Mouse (Mus musculus) retina, adult 2 months (tissue): ENCODE results near the gene Fam104a.

ENCODE experiments used
- DNase-seq: peaks from one replicate; pipeline ENCODE4 v3.0.0-alpha.2; 2012; ENCODE audit warnings: low read depth, low spot score

Fam104a gene

GRCm38 (mm10) chr11:113632303-113632702 is 51.7 kb downstream of the Fam104a start:
- no peak for DNase-seq

DNA sequence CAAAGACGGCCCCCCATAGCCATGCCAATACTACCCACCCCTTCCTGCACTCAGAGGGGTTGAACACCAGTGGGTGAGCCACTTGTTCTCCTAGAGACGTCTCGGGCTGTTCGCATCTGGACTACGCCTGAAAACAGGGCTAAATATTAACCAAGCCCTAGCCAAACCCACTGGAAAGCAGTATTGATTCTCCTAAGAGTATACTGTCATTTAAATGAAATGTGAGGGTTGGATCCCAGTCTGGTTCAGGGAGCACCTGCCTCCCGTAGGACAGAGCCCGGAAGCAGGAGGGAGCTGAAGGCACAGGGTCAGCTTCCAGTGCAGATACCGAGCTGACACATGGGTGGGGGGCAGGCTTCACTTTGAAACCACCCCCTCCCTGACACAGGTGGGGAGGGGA is 52.1 kb downstream of the Fam104a start:
- DNase-seq: no peak

GRCm38 (mm10) chr11:113631302-113631701 is 52.7 kb downstream of the Fam104a start:
- DNase-seq: no peak

GRCm38 (mm10) chr11:113630642-113631041 is 53.3 kb downstream of the Fam104a start:
- no peak for DNase-seq

DNA sequence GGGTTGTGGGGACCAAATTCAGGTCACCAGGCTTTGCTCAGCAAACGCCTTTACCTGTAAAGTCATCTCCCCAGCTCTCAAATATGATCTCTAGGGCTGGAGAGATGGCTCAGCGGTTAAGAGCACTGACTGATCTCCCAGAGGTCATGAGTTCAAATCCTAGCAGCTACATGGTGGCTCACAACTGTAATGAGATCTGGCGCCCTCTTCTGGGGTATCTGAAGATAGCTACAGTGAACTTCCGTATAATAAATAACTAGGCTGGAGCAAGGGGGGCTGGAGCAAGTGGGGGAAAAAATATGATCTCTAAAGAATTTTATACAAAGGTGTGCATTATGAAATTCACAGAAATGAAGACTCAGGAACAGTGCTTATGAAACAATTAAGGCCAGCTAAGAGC is 56.2 kb downstream of the Fam104a start:
- no peak for DNase-seq

- DNase-seq: no peak
These were observed 58.5 kb downstream of the Fam104a start for GRCm38 (mm10) chr11:113625437-113625836.

DNA sequence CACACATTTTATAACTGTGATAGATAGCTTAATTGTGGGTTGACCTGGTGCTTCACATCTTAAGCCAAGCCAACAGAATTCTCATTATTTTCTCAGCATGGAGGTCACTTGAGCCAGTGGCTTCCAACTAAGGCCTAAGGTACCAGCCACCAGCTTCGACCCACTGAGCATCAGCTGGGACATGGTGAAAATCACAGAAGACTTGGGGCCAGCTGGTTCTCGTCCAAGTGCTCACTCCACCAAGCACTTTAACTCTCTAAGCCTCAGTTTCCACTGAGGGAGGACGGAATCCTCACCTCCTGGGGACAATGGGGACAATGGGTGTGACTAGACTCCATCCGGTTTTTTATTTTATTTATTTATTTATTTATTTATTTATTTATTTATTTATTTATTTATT is 61.9 kb downstream of the Fam104a start:
- no peak for DNase-seq

- no peak for DNase-seq
These were observed 63.0 kb downstream of the Fam104a start for GRCm38 (mm10) chr11:113621001-113621400.

DNA sequence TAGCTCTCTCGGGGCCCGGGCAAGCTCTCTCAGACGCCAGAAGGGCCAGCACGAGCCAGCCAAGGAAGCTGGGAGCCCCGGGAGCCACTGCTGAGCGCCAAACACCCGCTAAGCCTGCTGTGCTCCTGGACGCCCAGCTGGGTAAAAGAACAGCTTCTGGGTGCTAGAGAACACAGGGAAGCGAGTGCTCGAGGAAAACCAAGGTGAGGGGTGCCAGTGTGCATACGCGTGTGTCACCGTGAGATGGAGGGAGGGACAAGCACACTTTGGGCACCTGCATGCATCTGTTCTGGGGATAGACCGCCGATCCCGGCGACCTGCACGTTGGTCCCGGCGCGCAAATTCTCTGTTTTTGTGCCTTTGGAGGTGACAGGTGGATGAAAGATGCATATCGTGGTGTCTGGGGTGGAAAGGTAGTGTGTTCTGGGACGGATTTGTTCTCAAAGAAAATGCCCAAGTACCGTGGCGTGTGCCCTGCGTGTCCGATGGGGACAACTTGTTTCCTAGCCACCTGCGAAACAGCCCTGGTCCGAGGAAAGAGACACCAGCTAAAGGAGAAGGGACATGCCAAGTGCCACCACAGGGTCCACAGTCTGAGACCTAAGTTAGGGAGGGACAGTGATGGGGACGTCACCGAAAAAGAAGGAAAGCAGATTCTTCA is 64.4 kb downstream of the Fam104a start:
- DNase-seq: no peak

- no peak for DNase-seq
These were observed 65.1 kb downstream of the Fam104a start, which contains the start of gene Sstr2 for GRCm38 (mm10) chr11:113618672-113619419. Sstr2 (plus strand) TSS chr11:113619342.

DNA sequence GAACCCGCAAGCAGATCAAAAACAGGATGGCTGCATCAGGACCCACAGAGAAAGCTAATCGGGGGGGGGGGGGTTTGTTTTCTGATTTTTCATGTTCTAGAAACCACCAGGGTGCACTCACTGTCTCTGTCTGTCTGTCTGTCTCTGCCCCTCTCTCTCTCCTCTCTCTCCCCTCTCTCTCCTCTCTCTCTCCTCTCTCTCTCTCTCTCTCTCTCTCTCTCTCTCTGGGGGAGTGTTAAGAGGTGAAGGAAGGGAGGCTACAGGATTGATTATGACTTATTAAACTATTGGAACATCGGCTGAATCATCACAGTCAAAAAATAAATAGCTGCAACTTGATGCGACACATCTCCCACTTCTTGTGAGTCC is 65.7 kb downstream of the Fam104a start:
- DNase-seq: no peak

- peak; percentile 22 for DNase-seq
These were observed 66.6 kb downstream of the Fam104a start for GRCm38 (mm10) chr11:113617132-113617911.

- DNase-seq: no peak
These were observed 69.5 kb downstream of the Fam104a start for GRCm38 (mm10) chr11:113614476-113614875.

- no peak for DNase-seq
These were observed 72.0 kb downstream of the Fam104a start for GRCm38 (mm10) chr11:113611664-113612611.
